Mouse (Mus musculus) brain, embryonic 18.5 days (tissue): ENCODE results near the gene Gpr37l1.

Experiments used
- DNase-seq: peaks from one replicate; pipeline ENCODE4 v3.0.0-alpha.2; 2012; ENCODE audit warnings: low read depth, low spot score

The Gpr37l1 gene

GRCm38 (mm10) chr1:135181880-135182623 is 14.6 kb upstream of the Gpr37l1 start:
- no peak for DNase-seq

- no peak for DNase-seq
Measured at GRCm38 (mm10) chr1:135181275-135181674, 13.8 kb upstream of the Gpr37l1 start.

DNA sequence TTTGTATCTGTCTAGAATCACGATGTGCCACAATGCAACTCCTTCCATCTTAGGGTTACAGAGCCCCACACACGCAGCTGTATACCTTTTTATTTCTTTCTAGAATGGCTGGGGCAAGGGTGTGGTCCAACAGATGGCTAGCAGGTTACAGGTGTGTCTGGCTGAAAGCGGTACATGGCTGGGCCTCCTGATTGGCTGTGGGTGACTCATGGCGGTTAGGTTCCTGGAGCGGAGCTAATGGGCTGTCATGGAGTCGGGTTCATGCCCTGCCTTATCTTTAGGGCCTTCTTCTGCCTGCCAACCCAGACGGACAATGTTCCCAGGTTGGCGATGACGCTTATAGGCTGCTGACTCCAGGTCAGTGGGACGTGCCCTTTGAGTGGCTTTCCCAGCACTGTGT is 13.3 kb upstream of the Gpr37l1 start:
- DNase-seq = no peak

- DNase-seq = no peak
Measured at GRCm38 (mm10) chr1:135178863-135179262, 11.4 kb upstream of the Gpr37l1 start.

- no peak for DNase-seq
Measured at GRCm38 (mm10) chr1:135177724-135178123, 10.2 kb upstream of the Gpr37l1 start.

DNA sequence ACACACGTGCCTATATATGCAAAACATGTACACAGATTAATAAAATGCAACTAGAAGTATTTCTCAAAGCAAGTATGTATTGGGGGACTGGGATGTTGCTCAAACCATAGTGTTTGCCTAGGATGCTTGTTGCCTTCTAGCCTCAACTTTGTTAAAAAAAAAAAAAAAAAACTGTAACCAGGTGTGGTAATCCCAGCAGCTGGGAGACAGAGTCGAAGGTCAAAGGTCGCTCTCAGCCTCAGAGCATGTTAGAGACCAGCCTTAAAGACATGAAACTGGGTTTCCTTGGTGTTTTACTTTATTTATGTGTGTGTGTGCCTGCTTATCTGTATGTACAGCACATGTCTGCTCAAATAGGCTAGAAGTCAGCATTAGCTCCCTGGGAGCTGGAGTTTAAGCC is 7.7 kb upstream of the Gpr37l1 start:
- DNase-seq = no peak

DNA sequence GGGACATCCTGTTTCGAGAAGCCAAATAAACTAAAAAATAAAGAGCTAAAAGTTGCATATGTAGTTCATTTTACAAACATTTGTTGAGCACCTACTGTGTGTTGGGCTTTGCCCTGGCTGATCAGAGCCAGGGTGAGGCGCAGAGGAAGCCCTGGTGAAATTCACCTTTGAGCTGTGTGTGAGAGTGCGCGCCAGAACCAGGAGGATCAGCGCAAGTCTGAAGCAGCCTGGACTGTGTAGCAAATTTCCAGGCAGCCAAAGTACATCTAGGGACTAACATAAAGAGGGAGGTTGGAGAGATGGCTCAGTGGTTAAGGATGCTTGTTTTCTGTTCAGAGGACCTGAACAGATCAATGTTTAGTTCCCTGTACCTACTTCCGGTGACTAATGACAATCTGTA is 5.8 kb upstream of the Gpr37l1 start:
- DNase-seq = no peak

- DNase-seq = no peak
Measured at GRCm38 (mm10) chr1:135171984-135172383, 4.5 kb upstream of the Gpr37l1 start.

- no peak for DNase-seq
Measured at GRCm38 (mm10) chr1:135171202-135171601, 3.7 kb upstream of the Gpr37l1 start.

GRCm38 (mm10) chr1:135170299-135170698 is 2.8 kb upstream of the Gpr37l1 start:
- no peak for DNase-seq

DNA sequence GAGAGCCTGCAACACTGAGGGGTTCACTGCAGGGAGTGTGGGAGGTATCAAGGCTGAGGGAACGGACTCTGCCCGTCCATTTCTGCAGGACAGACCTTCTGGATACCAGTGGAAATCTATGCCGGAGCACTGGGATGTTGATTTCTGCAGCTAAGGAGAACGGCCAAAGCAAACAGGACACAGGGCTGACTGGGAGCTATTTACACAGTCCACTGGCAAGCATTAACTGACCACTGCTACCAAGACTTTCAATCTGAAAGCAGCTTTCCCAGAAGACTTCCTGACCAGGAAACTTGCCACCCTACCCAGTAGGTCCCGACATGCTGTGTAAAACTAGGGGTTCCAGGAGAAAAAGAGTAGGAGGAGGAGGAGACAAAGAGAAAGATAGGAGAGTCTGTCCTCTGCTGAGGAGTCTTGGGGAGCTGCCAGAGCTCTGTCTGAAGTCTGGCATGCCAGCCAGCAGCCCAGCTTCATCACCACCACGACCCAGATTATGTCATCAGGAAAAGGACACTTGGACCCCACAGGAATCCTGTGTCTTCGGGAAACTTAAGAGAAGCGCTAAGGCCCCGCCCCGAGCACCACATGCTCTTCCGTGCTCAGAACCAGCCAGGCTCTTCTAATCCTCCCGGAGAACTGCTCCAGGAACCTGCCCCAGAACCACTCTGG is 2.2 kb upstream of the Gpr37l1 start:
- DNase-seq = no peak

- DNase-seq = no peak
Measured at GRCm38 (mm10) chr1:135168453-135169200, 1.1 kb upstream of the Gpr37l1 start.

DNA sequence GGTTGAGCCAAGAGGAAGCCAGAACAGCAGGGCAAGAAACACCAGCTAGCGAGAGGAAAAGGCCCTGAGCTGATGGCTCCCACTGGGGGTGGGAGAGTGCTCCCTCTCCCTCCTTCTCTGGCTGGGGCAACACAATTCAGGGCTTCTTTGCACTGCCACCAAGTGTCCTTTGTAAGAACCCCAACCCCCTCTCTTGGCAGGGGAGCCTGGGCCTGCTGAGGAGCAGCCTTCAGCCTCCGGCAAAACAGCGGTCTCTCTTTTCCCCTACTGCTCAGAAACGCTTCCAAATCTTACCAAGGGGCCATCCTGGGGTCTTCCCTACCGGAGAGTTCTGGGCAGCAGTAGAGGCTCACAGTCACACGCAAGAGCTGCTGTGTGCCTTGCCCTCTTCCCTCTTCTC is 4.8 kb downstream of the Gpr37l1 start:
- no peak for DNase-seq

GRCm38 (mm10) chr1:135160411-135161050 is 7.0 kb downstream of the Gpr37l1 start:
- DNase-seq = no peak

- DNase-seq = no peak
Measured at GRCm38 (mm10) chr1:135159556-135160123, 7.8 kb downstream of the Gpr37l1 start.

- no peak for DNase-seq
Measured at GRCm38 (mm10) chr1:135159074-135159473, 8.4 kb downstream of the Gpr37l1 start.

GRCm38 (mm10) chr1:135158633-135159032 is 8.8 kb downstream of the Gpr37l1 start:
- DNase-seq = no peak

- DNase-seq = no peak
Measured at GRCm38 (mm10) chr1:135156300-135156699, 11.2 kb downstream of the Gpr37l1 start.

GRCm38 (mm10) chr1:135154411-135154959 is 13.0 kb downstream of the Gpr37l1 start:
- peak; percentile 82 for DNase-seq

- DNase-seq = no peak
Measured at GRCm38 (mm10) chr1:135154011-135154410, 13.5 kb downstream of the Gpr37l1 start.

DNA sequence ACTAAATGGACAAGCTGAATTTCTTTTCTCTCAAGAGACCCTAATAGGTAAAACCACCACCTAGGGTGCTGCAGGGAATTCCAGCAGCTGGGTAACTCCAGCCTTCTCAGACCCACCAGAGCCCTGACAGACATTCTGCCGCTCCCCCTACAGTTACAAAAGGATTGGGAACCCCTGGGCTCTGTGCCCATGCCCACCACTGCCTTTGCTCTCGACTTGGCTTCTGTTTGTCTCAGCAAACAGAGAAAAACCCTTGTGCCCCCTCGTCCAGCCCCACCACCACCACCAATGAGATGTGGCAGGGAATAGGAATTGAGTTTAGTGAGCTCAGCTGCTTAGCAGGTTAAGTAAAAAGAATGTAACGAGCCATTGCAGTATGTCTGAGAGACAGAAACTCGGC is 18.5 kb downstream of the Gpr37l1 start:
- DNase-seq = no peak
